Comparison of ENCODE assay signal across 8 mouse cellular contexts in genomic region chr1:66817453-66817839, GRCm38 (mm10). TPM values are rescaled to one million over a fixed set of nuclear protein-coding genes. Genes with fewer than 3 reads are reported as not detected.
DNase-seq lines count a peak whose midpoint lies in the region; ATAC-seq and TF ChIP-seq lines count a peak whose summit lies in the region.

Gene Kansl1l (minus strand): TSS chr1:66817562.

- H3K9ac ChIP-seq in intestine, postnatal 0 days (ENCODE audit: low read depth, low read length), result peak within 1 kb of the TSS; percentile 95

- TF ChIP-seq CTCF in intestine, postnatal 0 days (IDR thresholded peaks at IDR 0.05; ENCODE audit: low read depth), result peak; percentile 1; the same call in 1 of the 2 replicates

- peak within 1 kb of the TSS; percentile 99 for H3K27ac ChIP-seq in intestine, postnatal 0 days (ENCODE audit: low read depth, low read length)
- peak within 1 kb of the TSS; percentile 98 for H3K27ac ChIP-seq in midbrain, embryonic 10.5 days (replicated peaks)

- H3K4me3 ChIP-seq in intestine, postnatal 0 days (ENCODE audit: low read depth, low read length), result peak within 1 kb of the TSS; percentile 90
- peak within 1 kb of the TSS; percentile 83 for H3K4me3 ChIP-seq in midbrain, embryonic 10.5 days

- peak within 1 kb of the TSS; percentile 92 for H3K4me2 ChIP-seq in intestine, postnatal 0 days (replicated peaks; ENCODE audit: low read depth)

- peak; percentile 99 for DNase-seq in adrenal gland, postnatal 10 days
- DNase-seq in embryo, embryonic 9.5 days (ENCODE audit: extremely low spot score), result peak; percentile 93
- peak; percentile 93 to 97 for DNase-seq in gastrocnemius, postnatal 4 days (ENCODE audit: low spot score in 2 of 2)
- DNase-seq in left cerebral cortex, postnatal 36 days (ENCODE audit: low spot score in 2 of 2), result peak; percentile 92 to 95
- peak; percentile 92 for DNase-seq in midbrain, embryonic 10.5 days (ENCODE audit: low spot score)
- peak; percentile 90 for DNase-seq in right cerebral cortex, postnatal 36 days (ENCODE audit: low spot score in 2 of 2)
- DNase-seq in urinary bladder, postnatal 4 days (ENCODE audit: low spot score in 2 of 2), result peak; percentile 92 to 96

- WGBS in intestine, postnatal 0 days, result under 1% methylated on average over 47 of the region's 56 CpGs
- 2% methylated on average over 30 of the region's 56 CpGs for WGBS in midbrain, embryonic 10.5 days

- intact Hi-C loops in left cerebral cortex, postnatal 36 days (cut with DNase I), result loop anchor here (5.0 kb wide), 1 partner anchor 115 kb away; the partner anchor contains the start of gene Rpe

- H3K36me3 ChIP-seq in intestine, postnatal 0 days (ENCODE audit: control insufficient read depth, insufficient read depth), result no peaks in the 10 kb centered on the region
- H3K36me3 ChIP-seq in midbrain, embryonic 10.5 days, result no peaks in the 10 kb centered on the region

- no peaks in the 10 kb centered on the region for H3K9me3 ChIP-seq in intestine, postnatal 0 days (ENCODE audit: control insufficient read depth)
- no peaks in the 10 kb centered on the region for H3K9me3 ChIP-seq in midbrain, embryonic 10.5 days (replicated peaks)

- H3K4me1 ChIP-seq in intestine, postnatal 0 days (replicated peaks; ENCODE audit: control insufficient read depth, insufficient read depth, low read length), result no peaks in the 10 kb centered on the region
- H3K4me1 ChIP-seq in midbrain, embryonic 10.5 days, result peaks cover 25% of the 10 kb centered on the region

- no peaks in the 10 kb centered on the region for H3K27me3 ChIP-seq in intestine, postnatal 0 days (replicated peaks; ENCODE audit: control insufficient read depth, insufficient read depth, low read length)
- peaks cover 35% of the 10 kb centered on the region for H3K27me3 ChIP-seq in midbrain, embryonic 10.5 days (ENCODE audit: low read depth, poor library complexity, severe bottlenecking)

- ATAC-seq in intestine, postnatal 0 days, result peak; percentile 89

RNA-seq across cellular contexts. Expression of gene Kansl1l, which starts in this region (rescaled TPM):
- 10 to 100 TPM; 19.2 to 22.7 TPM for total RNA-seq in adrenal gland, postnatal 10 days (2021)
- total RNA-seq in gastrocnemius, postnatal 4 days (2021), result 10 to 100 TPM; 21.1 to 25.2 TPM
- polyA plus RNA-seq in intestine, postnatal 0 days (2015; fragmentation: Nextera tagmentation; extraction: Ambion mirVana), result 7.2 TPM in 2 replicates
- 10 to 100 TPM; 11.8 to 16.1 TPM for total RNA-seq in left cerebral cortex, postnatal 36 days (2021)
- polyA plus RNA-seq in midbrain, embryonic 10.5 days (2016; fragmentation: Nextera tagmentation; extraction: Ambion mirVana), result 7.8 and 8.1 TPM in 2 replicates

Comparison
In these comparisons a context has a peak if more than half of its experiments do, and no peak if none do; other contexts are left out.
1. Peak in every context shown above with its lines: DNase-seq, ATAC-seq, H3K4me3 ChIP-seq and H3K27ac ChIP-seq.